ENCODE assay signal across 19 mouse cellular contexts in the genomic region with DNA sequence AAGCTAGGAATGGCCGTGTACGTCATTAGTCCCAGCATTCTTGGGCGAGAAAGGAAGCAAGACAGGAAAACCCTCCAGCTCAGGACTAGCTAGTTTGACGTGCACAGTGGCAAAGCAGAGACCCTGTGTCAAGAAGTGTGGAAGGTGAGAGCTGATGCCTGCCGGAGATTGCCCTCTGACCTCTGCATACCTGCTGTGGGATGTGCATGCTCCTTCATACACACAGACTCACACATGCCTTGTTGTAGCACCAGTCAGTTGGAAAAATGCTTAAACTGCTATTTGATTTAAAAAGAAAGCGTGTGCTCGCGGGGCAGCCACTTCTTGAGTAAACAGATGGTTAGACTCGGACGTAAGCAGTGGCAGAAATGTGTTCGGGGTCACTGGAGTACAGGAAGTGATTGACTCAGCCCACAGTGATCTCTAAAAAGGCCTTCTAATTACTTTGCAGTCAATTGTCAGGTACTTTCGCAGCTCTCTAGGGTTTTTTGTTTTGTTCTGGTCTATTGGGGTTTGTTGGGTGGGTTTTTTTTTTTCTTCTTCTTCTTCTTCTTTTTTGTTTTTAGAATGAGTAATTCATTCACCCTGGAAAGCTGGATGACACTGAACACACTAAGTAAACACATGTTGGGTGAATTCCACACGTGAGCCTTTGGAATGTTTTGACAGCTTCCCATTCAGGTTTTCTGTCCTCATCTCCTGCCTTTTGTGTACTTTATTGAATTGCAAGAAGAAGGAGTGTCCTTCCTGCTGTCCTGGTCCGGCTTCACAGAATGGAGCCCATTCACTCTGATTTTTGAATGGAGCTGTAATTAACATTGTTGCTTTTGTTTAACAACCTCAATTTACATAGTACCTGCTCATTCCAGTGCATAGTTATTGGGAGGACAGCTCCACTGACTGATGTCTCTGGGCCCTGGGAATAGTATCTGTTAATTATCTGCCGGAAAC.
DNase-seq lines count a peak whose midpoint lies in the region; ATAC-seq lines count a peak whose summit lies in the region.
"Had no signal": no experiment of that assay in that cellular context is flagged by ENCODE, and none has a peak within 500 bp of the region (broad histone marks: within the 10 kb centered on the region; RNA-seq: fewer than 3 reads in every experiment).

No protein-coding gene starts in this region.

- intact Hi-C loops in left cerebral cortex, postnatal 36 days (cut with DNase I) = no loop called here

- H3K36me3 ChIP-seq in forebrain, embryonic 13.5 days (ENCODE audit: poor library complexity, severe bottlenecking) = no peaks in the 10 kb centered on the region
- no peaks in the 10 kb centered on the region for H3K36me3 ChIP-seq in forebrain, embryonic 10.5 days (replicated peaks)
- no peaks in the 10 kb centered on the region for H3K36me3 ChIP-seq in liver, embryonic 13.5 days
- H3K36me3 ChIP-seq in liver, embryonic 16.5 days (ENCODE audit: control insufficient read depth, insufficient read depth) = no peaks in the 10 kb centered on the region
- H3K36me3 ChIP-seq: limb, embryonic 12.5 days had no signal

- no peak for ATAC-seq in forebrain, embryonic 13.5 days
- ATAC-seq in liver, embryonic 13.5 days (ENCODE audit: low read depth) = no peak
- ATAC-seq in liver, embryonic 16.5 days (ENCODE audit: low read depth) = 0 out of 2 replicates have a peak, but pooled peaks have one; percentile 24
- ATAC-seq: Patski had no signal

- peaks cover 19% of the 10 kb centered on the region for H3K4me1 ChIP-seq in forebrain, embryonic 13.5 days
- peaks cover 30% of the 10 kb centered on the region for H3K4me1 ChIP-seq in forebrain, embryonic 10.5 days
- peaks cover 18% of the 10 kb centered on the region for H3K4me1 ChIP-seq in liver, embryonic 13.5 days (replicated peaks)
- peaks cover 4% of the 10 kb centered on the region for H3K4me1 ChIP-seq in liver, embryonic 16.5 days (ENCODE audit: control insufficient read depth, low read depth, low read length)

- H3K4me3 ChIP-seq in forebrain, embryonic 13.5 days = no peak overlapping the region
- no peak overlapping the region for H3K4me3 ChIP-seq in forebrain, embryonic 10.5 days
- H3K4me3 ChIP-seq in liver, embryonic 13.5 days (replicated peaks) = no peak overlapping the region
- no peak overlapping the region for H3K4me3 ChIP-seq in liver, embryonic 16.5 days (ENCODE audit: low read depth, low read length)
- H3K4me3 ChIP-seq: limb, embryonic 12.5 days had no signal

- peaks cover 25% of the 10 kb centered on the region for H3K27me3 ChIP-seq in forebrain, embryonic 13.5 days
- H3K27me3 ChIP-seq in forebrain, embryonic 10.5 days (ENCODE audit: poor library complexity, severe bottlenecking) = peaks cover 42% of the 10 kb centered on the region
- H3K27me3 ChIP-seq in liver, embryonic 13.5 days = no peaks in the 10 kb centered on the region
- H3K27me3 ChIP-seq in liver, embryonic 16.5 days (ENCODE audit: control insufficient read depth, insufficient read depth, low read depth, low read length) = no peaks in the 10 kb centered on the region
- H3K27me3 ChIP-seq: limb, embryonic 12.5 days; Patski had no signal

- peak overlapping the region; percentile 17; the same call in 1 of the 2 replicates for H3K4me2 ChIP-seq in forebrain, embryonic 13.5 days
- 0 out of 2 replicates have a peak overlapping the region, but pooled peaks have one; percentile 17 for H3K4me2 ChIP-seq in liver, embryonic 13.5 days
- H3K4me2 ChIP-seq in liver, embryonic 16.5 days (ENCODE audit: low read depth, low read length) = no peak overlapping the region
- H3K4me2 ChIP-seq: heart, embryonic 11.5 days; limb, embryonic 12.5 days had no signal

- DNase-seq in forebrain, embryonic 10.5 days (ENCODE audit: extremely low spot score, low spot score) = no peak
- DNase-seq in liver, embryonic 13.5 days = no peak
- DNase-seq in liver = no peak
- DNase-seq in NIH3T3 (ENCODE audit: low read depth) = peak; percentile 46
- DNase-seq in left cerebral cortex, postnatal 36 days (ENCODE audit: low spot score in 2 of 2) = no peak
- DNase-seq in spleen, postnatal 36 days (ENCODE audit: low spot score in 2 of 2) = no peak
- DNase-seq: adrenal gland, postnatal 36 days; B cell, adult 2 months; gastrocnemius, postnatal 10 days; heart, postnatal 4 days; kidney, adult 18-20 months; lung, postnatal 4 days; right cerebral cortex, postnatal 25 days; thymus, postnatal 25 days had no signal

- no peak overlapping the region for H3K27ac ChIP-seq in forebrain, embryonic 13.5 days
- no peak overlapping the region for H3K27ac ChIP-seq in forebrain, embryonic 10.5 days
- peak overlapping the region; percentile 60 for H3K27ac ChIP-seq in liver, embryonic 13.5 days
- 0 out of 2 replicates have a peak overlapping the region, but pooled peaks have one; percentile 16 for H3K27ac ChIP-seq in liver, embryonic 16.5 days (ENCODE audit: low read length)
- H3K27ac ChIP-seq: limb, embryonic 12.5 days had no signal

- WGBS in forebrain, embryonic 13.5 days = 16% methylated on average over 15 of the region's 15 CpGs
- WGBS in forebrain, embryonic 10.5 days = 26% methylated on average over 15 of the region's 15 CpGs
- 63% methylated on average over 15 of the region's 15 CpGs for WGBS in liver, embryonic 13.5 days (ENCODE audit: insufficient replicate concordance)
- 55% methylated on average over 15 of the region's 15 CpGs for WGBS in liver, embryonic 16.5 days (ENCODE audit: insufficient replicate concordance)

- no peak overlapping the region for H3K9ac ChIP-seq in forebrain, embryonic 13.5 days
- no peak overlapping the region for H3K9ac ChIP-seq in liver, embryonic 13.5 days
- no peak overlapping the region for H3K9ac ChIP-seq in liver, embryonic 16.5 days (ENCODE audit: low read depth, low read length)
- H3K9ac ChIP-seq: limb, embryonic 12.5 days had no signal

- no peaks in the 10 kb centered on the region for H3K9me3 ChIP-seq in forebrain, embryonic 13.5 days (replicated peaks)
- H3K9me3 ChIP-seq in forebrain, embryonic 10.5 days = no peaks in the 10 kb centered on the region
- H3K9me3 ChIP-seq in liver, embryonic 13.5 days (replicated peaks) = no peaks in the 10 kb centered on the region
- no peaks in the 10 kb centered on the region for H3K9me3 ChIP-seq in liver, embryonic 16.5 days (replicated peaks; ENCODE audit: control insufficient read depth, low read length)
- H3K9me3 ChIP-seq: limb, embryonic 12.5 days had no signal

Comparison
In these comparisons a context has a peak if more than half of its experiments do, and no peak if none do; other contexts are left out.
1. H3K27ac ChIP-seq: peak in liver, embryonic 13.5 days (single experiment) and liver, embryonic 16.5 days (single experiment); none in forebrain, embryonic 13.5 days (single experiment) and forebrain, embryonic 10.5 days (single experiment).